Mouse (Mus musculus): ENCODE measurements around the gene Rab5if. TPM values are rescaled to one million over a fixed set of nuclear protein-coding genes. Genes with fewer than 3 reads are reported as not detected.

The Rab5if gene
- polyA plus RNA-seq (2017; shearing (Covaris generic)), result 93.0 TPM

DNA sequence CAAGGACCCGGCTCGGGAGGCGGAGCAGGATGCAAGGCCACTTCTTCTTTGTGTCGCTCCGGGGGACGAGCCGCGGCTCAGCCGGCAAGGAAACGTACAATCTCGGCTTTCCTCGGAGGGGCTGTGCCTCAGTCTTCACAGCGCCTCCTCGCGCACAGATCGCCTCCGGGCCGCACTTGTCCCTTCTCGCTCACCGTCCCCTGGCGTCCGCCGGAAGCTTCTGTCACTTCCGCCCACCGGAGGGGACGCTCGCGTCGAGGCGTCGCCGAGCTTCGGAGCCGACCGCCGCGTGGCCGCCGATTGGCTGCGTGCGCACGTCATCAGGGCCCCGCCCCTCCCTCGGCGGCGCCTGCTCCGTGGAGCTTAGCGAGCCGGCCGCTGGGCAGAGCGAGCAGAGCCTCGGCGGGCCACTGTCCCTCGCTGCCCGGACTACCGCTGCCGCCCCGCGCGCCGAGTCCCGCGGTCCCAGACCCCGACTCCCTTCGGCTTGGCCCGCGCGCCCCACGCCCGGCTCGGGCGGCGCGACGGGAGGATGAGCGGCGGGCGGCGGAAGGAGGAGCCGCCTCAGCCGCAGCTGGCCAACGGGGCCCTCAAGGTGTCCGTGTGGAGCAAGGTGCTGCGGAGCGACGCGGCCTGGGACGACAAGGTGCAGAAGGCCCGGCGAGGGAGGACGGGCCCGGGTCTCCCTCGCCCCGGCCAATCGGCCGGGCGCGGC lies at the start of gene Rab5if:
Gene Rab5if (plus strand): TSS at position 357 of the 715 bp plus-strand sequence.

DNA sequence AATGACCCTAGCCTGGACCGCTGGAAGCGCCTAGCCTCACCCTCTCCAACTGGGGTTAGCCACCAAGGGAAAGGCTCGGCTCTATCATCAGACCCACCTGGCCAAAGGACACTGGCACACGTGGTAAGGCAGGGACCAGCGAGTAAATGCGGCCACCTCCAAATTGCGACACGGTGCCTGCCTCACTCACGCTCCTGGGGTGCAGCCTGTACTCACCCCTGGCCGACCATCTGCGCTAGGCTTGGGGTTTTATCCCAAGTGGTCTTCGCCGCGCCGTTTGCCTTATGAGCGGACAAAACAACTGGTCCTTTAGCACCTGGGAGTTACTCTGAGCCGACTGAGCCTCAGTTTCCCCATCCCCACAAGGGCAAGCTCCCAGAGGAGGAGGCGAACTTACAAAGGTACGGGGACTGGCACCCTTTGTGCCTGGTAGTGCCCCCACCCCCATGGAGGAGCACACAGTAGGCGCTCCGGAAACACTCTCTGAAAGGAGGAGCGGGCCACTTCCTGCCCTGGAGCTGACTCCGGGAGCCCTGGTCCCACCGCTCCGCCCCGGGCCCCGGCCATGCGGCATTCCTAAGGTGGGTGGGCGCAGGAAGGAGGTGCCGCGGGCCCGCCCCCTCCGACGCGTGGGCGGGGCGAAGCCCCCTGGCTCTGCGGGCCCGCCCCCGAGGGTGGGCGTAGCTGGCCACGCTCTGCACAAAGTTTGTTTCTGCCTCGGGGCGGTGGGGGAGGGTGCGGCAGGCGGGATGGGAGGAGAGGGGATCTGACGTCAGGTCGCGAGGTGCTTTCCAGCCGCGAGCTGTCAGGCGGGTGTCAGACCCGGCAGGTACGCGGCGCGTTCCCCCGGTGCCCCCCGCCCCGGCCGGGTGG lies 23.4 kb upstream of the Rab5if start, which contains the start of gene Tgif2:
Gene Tgif2 (plus strand): TSS at position 689 of the 873 bp plus-strand sequence.

GRCm38 (mm10) chr2:156857835-156858234 lies 5.1 kb upstream of the Rab5if start, which contains the start of gene 4930518I15Rik:
TSS of gene 4930518I15Rik (minus strand) at chr2:156857946.

GRCm38 (mm10) chr2:156887017-156887416 lies 24.1 kb downstream of the Rab5if start, which contains the start of gene Sla2:
TSS of gene Sla2 (minus strand) at chr2:156887192.

Other genes starting within 250 kb of the Rab5if start
- gene Dlgap4, start 249.4 kb upstream of the Rab5if start, polyA plus RNA-seq (2017; shearing (Covaris generic)), result 90.1 TPM
- gene Myl9, start 87.7 kb upstream of the Rab5if start, polyA plus RNA-seq (2017; shearing (Covaris generic)), result 1.9 TPM
- gene Tgif2, start 23.1 kb upstream of the Rab5if start, polyA plus RNA-seq (2017; shearing (Covaris generic)), result 92.8 TPM
- 3.2 TPM for gene 4930518I15Rik, start 5.2 kb upstream of the Rab5if start, polyA plus RNA-seq (2017; shearing (Covaris generic))
- gene Sla2, start 24.1 kb downstream of the Rab5if start, polyA plus RNA-seq (2017; shearing (Covaris generic)), result 62.0 TPM
- gene Ndrg3, start 128.9 kb downstream of the Rab5if start, polyA plus RNA-seq (2017; shearing (Covaris generic)), result 51.7 TPM
- gene Dsn1, start 144.0 kb downstream of the Rab5if start, polyA plus RNA-seq (2017; shearing (Covaris generic)), result 20.3 TPM
- 0.39 TPM for gene Soga1, start 216.1 kb downstream of the Rab5if start, polyA plus RNA-seq (2017; shearing (Covaris generic))
- not detected for gene Tldc2, start 223.9 kb downstream of the Rab5if start, polyA plus RNA-seq (2017; shearing (Covaris generic))

Measured in effector memory CD4-positive, alpha-beta T cell, adult 7 months (primary cell).